Comparison of ENCODE assay signal across 10 mouse cellular contexts in the genomic region with DNA sequence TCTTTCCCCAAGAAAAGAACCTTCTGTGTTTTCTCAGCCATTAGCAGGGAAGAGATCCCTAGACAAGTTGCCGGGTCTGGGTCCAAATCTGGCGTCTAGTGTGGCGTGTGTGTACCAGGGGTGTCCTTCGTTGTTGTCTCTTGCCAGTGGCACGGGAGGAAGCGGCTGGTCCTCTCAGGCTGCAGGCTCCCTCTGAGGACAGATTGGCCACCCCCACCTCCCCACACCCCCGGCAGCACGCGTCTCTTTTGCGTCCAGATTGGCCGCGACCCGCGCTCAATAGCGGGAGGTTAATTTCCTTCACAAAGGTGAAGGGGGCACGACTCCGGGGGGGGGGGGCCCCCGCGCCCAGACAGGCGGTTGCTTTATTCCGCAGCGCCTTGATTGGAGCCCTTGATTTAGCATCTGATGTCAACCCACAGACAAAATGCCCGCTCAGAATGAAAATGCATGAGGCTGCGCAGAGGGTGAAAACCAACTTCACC. TPM values are rescaled to one million over a fixed set of nuclear protein-coding genes. Genes with fewer than 3 reads are reported as not detected.
DNase-seq lines count a peak whose midpoint lies in the region; ATAC-seq and TF ChIP-seq lines count a peak whose summit lies in the region.
"Had no signal": no experiment of that assay in that cellular context is flagged by ENCODE, and none has a peak within 500 bp of the region (broad histone marks: within the 10 kb centered on the region; RNA-seq: fewer than 3 reads in every experiment).

No protein-coding gene starts in this region.

- intact Hi-C loops in left cerebral cortex, postnatal 25 days (cut with DNase I), result loop anchor here (5.0 kb wide), 2 partner anchors 142 to 263 kb away; no protein-coding TSS in a partner anchor

- H3K27ac ChIP-seq in lung, embryonic 15.5 days, result no peak overlapping the region
- no peak overlapping the region for H3K27ac ChIP-seq in intestine, postnatal 0 days (ENCODE audit: low read depth, low read length)

- peak overlapping the region; percentile 47; the same call in 1 of the 2 replicates for H3K4me3 ChIP-seq in lung, embryonic 15.5 days
- peak overlapping the region; percentile 51; the same call in 1 of the 2 replicates for H3K4me3 ChIP-seq in intestine, postnatal 0 days (ENCODE audit: low read depth, low read length)
- H3K4me3 ChIP-seq: myocyte had no signal

- H3K36me3 ChIP-seq in lung, embryonic 15.5 days, result no peaks in the 10 kb centered on the region
- no peaks in the 10 kb centered on the region for H3K36me3 ChIP-seq in intestine, postnatal 0 days (ENCODE audit: control insufficient read depth, insufficient read depth)

- no peak overlapping the region for H3K9ac ChIP-seq in lung, embryonic 15.5 days
- no peak overlapping the region for H3K9ac ChIP-seq in intestine, postnatal 0 days (ENCODE audit: low read depth, low read length)

- no peaks in the 10 kb centered on the region for H3K9me3 ChIP-seq in lung, embryonic 15.5 days
- no peaks in the 10 kb centered on the region for H3K9me3 ChIP-seq in intestine, postnatal 0 days (ENCODE audit: control insufficient read depth)

- WGBS in lung, embryonic 15.5 days, result 1% methylated on average over 22 of the region's 24 CpGs
- 4% methylated on average over 24 of the region's 24 CpGs for WGBS in intestine, postnatal 0 days

- H3K27me3 ChIP-seq in lung, embryonic 15.5 days, result peaks cover 95% of the 10 kb centered on the region
- peaks cover 94% of the 10 kb centered on the region for H3K27me3 ChIP-seq in intestine, postnatal 0 days (replicated peaks; ENCODE audit: control insufficient read depth, insufficient read depth, low read length)

- peaks cover 48% of the 10 kb centered on the region for H3K4me1 ChIP-seq in lung, embryonic 15.5 days
- peaks cover 9% of the 10 kb centered on the region for H3K4me1 ChIP-seq in intestine, postnatal 0 days (replicated peaks; ENCODE audit: control insufficient read depth, insufficient read depth, low read length)

- no peak for TF ChIP-seq CTCF in intestine, postnatal 0 days (IDR thresholded peaks at IDR 0.05; ENCODE audit: low read depth)

- peak; percentile 8 for DNase-seq in adrenal gland, postnatal 14 days
- DNase-seq in adrenal gland, adult 18-20 months (ENCODE audit: low spot score in 2 of 2), result no peak
- DNase-seq in lung, postnatal 4 days, result no peak
- peak; percentile 67 for DNase-seq in retina, embryonic 14.5 days (ENCODE audit: low spot score)
- DNase-seq in left cerebral cortex, postnatal 25 days (ENCODE audit: low spot score in 2 of 2), result no peak
- no peak for DNase-seq in spleen, adult 12 weeks (ENCODE audit: low spot score)

- no peak for ATAC-seq in lung, embryonic 15.5 days (ENCODE audit: borderline replicate concordance, extremely low read depth, low FRiP score, low TSS enrichment)
- no peak for ATAC-seq in intestine, postnatal 0 days

- H3K4me2 ChIP-seq in lung, embryonic 15.5 days, result peak overlapping the region; percentile 97; the same call in 1 of the 2 replicates
- H3K4me2 ChIP-seq in intestine, postnatal 0 days (replicated peaks; ENCODE audit: low read depth), result peak overlapping the region; percentile 86; the same call in 1 of the 2 replicates

RNA-seq across cellular contexts. Expression of a gene that starts 1.1 kb away (rescaled TPM):
- total RNA-seq in adrenal gland, postnatal 14 days (2021), result 6.0 and 6.8 TPM in 2 replicates
- 1 to 10 TPM; 5.6 to 7.0 TPM for total RNA-seq in adrenal gland, adult 18-20 months (2021)
- 0.11 and 0.15 TPM in 2 replicates for polyA plus RNA-seq in lung, embryonic 15.5 days (2015; fragmentation: Nextera tagmentation; extraction: Ambion mirVana)
- 0.43 and 0.48 TPM in 2 replicates for polyA plus RNA-seq in intestine, postnatal 0 days (2015; fragmentation: Nextera tagmentation; extraction: Ambion mirVana)
- 1 to 10 TPM; 4.0 to 4.2 TPM for total RNA-seq in left cerebral cortex, postnatal 25 days (2021)
- total RNA-seq: common myeloid progenitor, adult 5-6 weeks had no signal
- polyA plus RNA-seq: myocyte had no signal

Comparison
In these comparisons a context has a peak if more than half of its experiments do, and no peak if none do; other contexts are left out.
1. DNase-seq: peak in adrenal gland, postnatal 14 days (single experiment) and retina, embryonic 14.5 days (single experiment); none in adrenal gland, adult 18-20 months (0 of 2), lung, postnatal 4 days (0 of 2), left cerebral cortex, postnatal 25 days (0 of 2) and spleen, adult 12 weeks (single experiment).